Mouse (Mus musculus) spleen, postnatal 10 days (tissue): Measurements from ENCODE around the gene Qrich1.
A peak's percentile ranks its signal among the peaks of the same experiment; 100 is the strongest.

Source experiments
- DNase-seq, 2 experiments: peaks; one replicate each; pipeline ENCODE4 v3.0.0; 2021 to 2022; ENCODE audit warnings: low spot score in 2 of 2

The Qrich1 gene

GRCm38 (mm10) chr9:108492043-108492750 lies 24.4 kb upstream of the Qrich1 start:
- DNase-seq = peak in 1 of 2 experiments; percentile 37

- no peak for DNase-seq
These were observed 23.4 kb upstream of the Qrich1 start for GRCm38 (mm10) chr9:108493246-108493645.

- no peak for DNase-seq
These were observed 22.3 kb upstream of the Qrich1 start for GRCm38 (mm10) chr9:108494146-108494825.

GRCm38 (mm10) chr9:108494905-108495304 lies 21.7 kb upstream of the Qrich1 start:
- no peak for DNase-seq

- DNase-seq = no peak
These were observed 17.4 kb upstream of the Qrich1 start for GRCm38 (mm10) chr9:108499231-108499630.

- no peak for DNase-seq
These were observed 16.7 kb upstream of the Qrich1 start for GRCm38 (mm10) chr9:108499943-108500342.

GRCm38 (mm10) chr9:108506901-108507300 lies 9.7 kb upstream of the Qrich1 start:
- peak in 1 of 2 experiments; percentile 10 for DNase-seq

- peak; percentile 90 to 97 for DNase-seq
These were observed 8.8 kb upstream of the Qrich1 start, which contains the start of gene Qars for GRCm38 (mm10) chr9:108507619-108508434. Qars (plus strand) TSS chr9:108507706.

- DNase-seq = no peak
These were observed 7.8 kb upstream of the Qrich1 start for GRCm38 (mm10) chr9:108508776-108509175.

GRCm38 (mm10) chr9:108517253-108517930 lies 786 bp downstream of the Qrich1 start:
- peak; percentile 77 to 92 for DNase-seq

GRCm38 (mm10) chr9:108517931-108518332 lies 1.3 kb downstream of the Qrich1 start:
- peak in 1 of 2 experiments; percentile 60 for DNase-seq

GRCm38 (mm10) chr9:108521604-108522003 lies 5.0 kb downstream of the Qrich1 start:
- no peak for DNase-seq

GRCm38 (mm10) chr9:108523341-108523740 lies 6.7 kb downstream of the Qrich1 start:
- DNase-seq = no peak

- no peak for DNase-seq
These were observed 8.8 kb downstream of the Qrich1 start for GRCm38 (mm10) chr9:108525400-108525799.

GRCm38 (mm10) chr9:108530954-108531353 lies 14.3 kb downstream of the Qrich1 start:
- no peak for DNase-seq

- no peak for DNase-seq
These were observed 14.9 kb downstream of the Qrich1 start for GRCm38 (mm10) chr9:108531496-108531895.

- DNase-seq = no peak
These were observed 24.2 kb downstream of the Qrich1 start for GRCm38 (mm10) chr9:108540846-108541245.

- DNase-seq = no peak
These were observed 29.4 kb downstream of the Qrich1 start for GRCm38 (mm10) chr9:108545986-108546385.

GRCm38 (mm10) chr9:108546875-108547274 lies 30.3 kb downstream of the Qrich1 start:
- no peak for DNase-seq

- no peak for DNase-seq
These were observed 42.6 kb downstream of the Qrich1 start for GRCm38 (mm10) chr9:108559169-108559568.

GRCm38 (mm10) chr9:108560227-108560841 lies 43.7 kb downstream of the Qrich1 start, which contains the start of gene Impdh2:
Impdh2 (plus strand) TSS chr9:108560286.
- DNase-seq = peak; percentile 90 to 95
